Mouse (Mus musculus): Measurements from ENCODE around the gene Oas1h.
"Not testable (repeated sequence)": the region's sequence is repeated elsewhere in the genome, so short reads cannot be mapped to it uniquely, and the experiment has no call there.

Gene Oas1h

GRCm38 (mm10) chr5:120861121-120861520, at the start of gene Oas1h:
TSS of gene Oas1h (plus strand) at chr5:120861421.
- no peak for DNase-seq

GRCm38 (mm10) chr5:120811951-120812819, 49.0 kb upstream of the Oas1h start, which contains the start of gene Oas1c:
TSS of gene Oas1c (minus strand) at chr5:120812514.
- peak; percentile 74 for DNase-seq

DNA sequence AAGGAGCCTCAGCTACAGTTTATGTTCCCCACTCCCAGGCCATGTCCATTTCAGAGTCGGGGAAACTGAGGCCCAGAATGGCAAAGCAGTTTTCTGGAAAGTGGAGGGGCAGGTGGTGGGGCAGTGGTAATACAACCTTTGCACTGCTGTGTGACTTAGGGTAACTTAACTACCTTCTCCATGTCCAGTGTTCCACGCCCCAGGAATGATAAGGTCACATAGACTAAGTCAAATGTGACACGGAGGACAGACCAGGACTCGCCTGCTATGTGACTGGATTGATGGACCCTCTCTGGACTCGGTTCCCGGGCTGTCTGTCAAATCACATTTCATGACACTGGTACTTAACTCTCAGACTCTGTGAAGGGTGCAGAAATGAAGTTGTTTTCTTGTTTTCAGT, 48.2 kb upstream of the Oas1h start:
- DNase-seq: no peak

- no peak for DNase-seq
These were observed 45.3 kb upstream of the Oas1h start for GRCm38 (mm10) chr5:120815949-120816348.

DNA sequence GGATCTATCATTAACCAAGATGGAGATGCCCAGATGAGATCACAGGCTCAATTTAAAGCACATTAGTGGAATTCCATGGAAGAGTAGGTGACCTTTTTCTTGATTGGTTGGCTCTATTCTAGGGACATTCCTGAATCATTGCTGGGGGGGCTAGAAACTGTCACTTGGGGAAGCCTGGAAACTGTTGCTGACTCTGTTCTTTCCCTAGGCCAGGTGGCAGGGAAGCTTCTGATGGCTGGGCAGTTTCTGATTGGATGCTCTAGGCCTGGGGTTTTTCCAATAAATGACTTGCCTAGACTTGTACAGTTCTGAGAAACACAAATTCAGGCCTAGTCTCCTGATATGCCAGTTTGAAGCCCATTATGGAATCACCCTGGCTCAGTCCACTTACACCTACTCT, 42.2 kb upstream of the Oas1h start:
- no peak for DNase-seq

DNA sequence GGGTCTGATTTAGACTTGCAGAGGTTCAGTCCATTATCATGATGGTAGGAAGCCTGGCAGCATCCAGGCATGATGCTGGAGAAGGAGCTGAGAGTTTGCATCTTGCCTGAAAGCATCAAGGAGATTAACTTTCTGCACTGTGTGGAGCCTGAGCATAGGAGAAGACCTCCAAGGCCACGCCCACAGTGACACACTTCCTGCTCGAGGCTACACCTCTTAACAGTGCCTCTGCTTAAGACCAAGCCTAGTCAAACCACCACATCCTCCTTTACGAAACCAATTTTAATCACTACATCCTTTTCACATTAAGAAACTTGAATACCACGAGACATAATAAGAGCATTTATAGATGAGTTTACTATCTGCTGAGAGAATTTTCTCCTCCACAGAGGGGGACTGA, 30.2 kb upstream of the Oas1h start:
- DNase-seq: no peak

- DNase-seq: no peak
These were observed 27.6 kb upstream of the Oas1h start for GRCm38 (mm10) chr5:120833335-120834280.

- DNase-seq: no peak
These were observed 24.3 kb upstream of the Oas1h start for GRCm38 (mm10) chr5:120836731-120837585.

GRCm38 (mm10) chr5:120844713-120845112, 16.5 kb upstream of the Oas1h start:
- DNase-seq: no peak

DNA sequence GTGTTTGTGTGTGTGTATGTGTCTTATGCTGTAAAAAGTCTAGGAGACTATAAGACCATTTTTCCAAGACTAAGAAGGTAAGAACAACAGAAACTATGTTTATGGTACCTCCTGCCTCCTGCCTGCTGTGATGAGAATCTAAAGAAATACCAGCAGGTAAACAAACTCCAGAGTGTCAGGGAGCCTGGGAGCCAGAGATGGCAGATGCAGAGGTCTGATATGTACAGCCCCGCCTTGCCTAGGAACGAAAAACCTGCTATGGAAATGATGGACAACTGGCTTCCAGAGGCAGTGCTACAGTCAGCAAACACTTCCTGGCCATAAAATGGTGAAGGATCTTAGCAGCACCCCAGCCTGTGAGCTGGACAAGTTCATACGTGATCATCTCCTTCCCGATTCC, 14.2 kb upstream of the Oas1h start, which contains the start of gene Oas1f:
Gene Oas1f (plus strand): TSS at position 301 of the 400 bp plus-strand sequence.
- DNase-seq: no peak

GRCm38 (mm10) chr5:120849601-120850136, 11.6 kb upstream of the Oas1h start:
- DNase-seq: no peak

- DNase-seq: peak; percentile 23
These were observed 2.0 kb upstream of the Oas1h start for GRCm38 (mm10) chr5:120859241-120859640.

GRCm38 (mm10) chr5:120865336-120865860, 4.2 kb downstream of the Oas1h start:
- DNase-seq: no peak

DNA sequence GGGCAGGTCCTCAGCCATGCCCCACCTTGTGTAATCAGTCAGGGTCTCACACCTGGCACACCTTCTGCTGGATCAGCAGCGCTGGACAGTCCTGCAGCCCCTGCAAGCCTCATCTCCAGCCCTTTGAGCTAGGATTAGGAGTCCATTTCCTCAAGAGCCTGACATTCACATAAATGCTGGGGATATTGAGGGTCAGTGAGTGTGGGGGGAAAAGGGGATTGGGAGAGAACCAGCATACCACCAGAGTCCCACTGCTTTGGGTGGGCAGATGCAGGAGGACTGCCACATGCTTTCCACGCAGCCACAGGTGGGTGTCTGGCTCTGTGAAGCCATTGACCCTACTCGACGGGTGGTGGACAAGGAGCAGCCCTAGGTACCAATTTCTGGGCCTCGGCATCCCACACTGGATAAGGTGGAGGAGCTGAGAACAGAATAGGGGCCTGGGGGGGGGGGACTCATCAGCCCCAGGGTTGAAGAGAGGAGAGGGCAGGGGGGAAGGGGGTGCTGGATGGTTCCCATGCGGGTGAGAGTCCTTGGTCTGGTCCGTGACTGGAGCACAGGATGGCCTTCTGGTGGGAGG, 8.3 kb downstream of the Oas1h start:
- DNase-seq: no peak

DNA sequence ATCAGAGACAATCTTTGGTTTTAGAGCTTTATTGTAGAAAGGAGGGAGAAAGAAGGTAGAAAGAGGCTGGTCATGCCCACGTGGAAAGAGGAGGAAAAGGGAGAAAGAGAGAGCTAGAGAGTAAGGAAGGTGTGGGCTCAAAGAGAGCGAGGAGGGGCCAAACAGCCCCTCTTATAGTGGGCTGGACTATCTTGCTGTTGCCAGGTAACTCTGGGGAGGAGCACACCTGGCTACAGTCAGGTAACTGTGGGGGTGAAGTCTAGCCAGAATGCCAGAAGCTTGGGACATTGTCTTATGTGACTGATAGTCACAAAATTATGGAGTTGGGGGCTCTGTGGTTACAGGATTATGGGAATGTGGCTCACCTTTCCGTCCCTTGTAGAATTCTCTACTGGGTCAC, 8.9 kb downstream of the Oas1h start:
- DNase-seq: no peak

DNA sequence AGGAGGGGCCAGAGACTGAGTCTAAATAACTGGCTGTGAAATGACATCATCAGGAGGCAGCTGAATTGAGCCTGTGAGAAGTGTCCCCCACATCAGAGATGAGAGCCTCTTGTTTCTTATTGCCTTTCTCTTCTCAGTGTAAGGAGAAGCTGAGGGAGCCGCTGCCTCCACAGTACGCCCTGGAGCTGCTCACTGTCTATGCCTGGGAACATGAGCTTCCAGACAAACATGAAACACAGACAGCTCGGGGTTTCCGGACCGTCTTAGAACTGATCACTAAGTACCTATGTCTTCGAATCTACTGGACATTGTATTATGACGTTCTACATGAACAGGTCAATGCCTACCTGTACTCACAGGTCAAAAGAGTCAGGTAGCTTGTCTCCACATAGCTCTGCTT, 9.6 kb downstream of the Oas1h start:
- no peak for DNase-seq

DNA sequence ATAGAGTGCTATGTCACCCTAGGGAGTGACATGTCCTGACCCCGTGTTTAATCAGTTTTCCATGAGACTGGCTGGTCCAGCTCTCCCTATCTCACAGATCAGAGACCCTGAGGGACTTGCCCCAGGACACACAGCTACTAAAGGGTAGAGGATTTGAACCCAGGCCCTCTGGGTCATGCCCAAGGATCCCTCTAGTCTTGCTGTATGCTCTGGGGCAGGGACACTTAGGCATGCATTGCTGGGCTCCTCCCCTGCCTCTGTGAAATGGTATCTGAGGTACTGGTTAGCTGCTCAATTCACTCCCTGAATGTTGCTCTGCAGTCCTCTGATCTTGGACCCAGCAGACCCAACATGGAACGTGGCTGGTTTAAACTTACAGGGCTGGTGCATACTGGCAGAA, 10.2 kb downstream of the Oas1h start:
- DNase-seq: no peak

- not testable (repeated sequence) for DNase-seq
These were observed 15.6 kb downstream of the Oas1h start for GRCm38 (mm10) chr5:120876839-120877238.

DNA sequence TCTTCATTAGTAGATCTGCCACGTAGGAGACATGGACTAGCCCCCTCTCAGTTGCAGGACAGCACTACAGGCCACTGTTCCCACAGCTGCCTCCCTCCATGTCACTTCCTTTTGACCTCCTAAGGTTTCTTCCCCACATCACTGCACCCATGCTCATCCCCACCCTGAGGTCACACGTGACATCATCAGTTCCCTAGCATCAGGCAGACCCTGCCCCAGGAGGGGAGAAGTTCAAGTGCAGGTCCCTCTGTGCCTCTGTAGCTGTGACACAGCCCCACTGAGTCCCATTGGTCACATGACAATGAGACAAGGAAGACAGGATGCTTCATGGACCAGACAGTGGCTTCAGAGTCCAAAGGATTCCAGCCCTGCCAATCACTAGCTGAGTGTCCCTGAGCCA, 16.2 kb downstream of the Oas1h start:
- DNase-seq: not testable (repeated sequence)

DNA sequence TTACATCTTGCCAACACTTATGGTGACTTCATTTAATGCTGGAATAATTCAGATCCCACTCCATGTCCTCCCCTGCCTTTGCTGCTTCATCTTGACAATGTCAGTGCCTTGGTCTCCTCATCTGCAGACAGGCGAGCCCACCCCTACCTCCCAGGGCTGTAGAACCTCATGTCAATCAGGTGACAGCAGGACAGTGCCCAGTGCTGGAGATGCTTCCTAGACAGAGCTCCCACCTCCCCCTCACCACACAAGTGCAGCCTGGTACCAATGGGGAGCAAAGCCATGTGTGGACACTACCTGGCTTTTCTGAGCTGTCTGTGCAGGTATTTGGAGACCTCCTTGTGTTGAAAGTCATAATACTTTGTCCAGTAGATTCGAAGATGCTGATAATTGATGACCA, 17.6 kb downstream of the Oas1h start:
- DNase-seq: not testable (repeated sequence)

- DNase-seq: not testable (repeated sequence)
These were observed 20.5 kb downstream of the Oas1h start for GRCm38 (mm10) chr5:120881681-120882080.

DNA sequence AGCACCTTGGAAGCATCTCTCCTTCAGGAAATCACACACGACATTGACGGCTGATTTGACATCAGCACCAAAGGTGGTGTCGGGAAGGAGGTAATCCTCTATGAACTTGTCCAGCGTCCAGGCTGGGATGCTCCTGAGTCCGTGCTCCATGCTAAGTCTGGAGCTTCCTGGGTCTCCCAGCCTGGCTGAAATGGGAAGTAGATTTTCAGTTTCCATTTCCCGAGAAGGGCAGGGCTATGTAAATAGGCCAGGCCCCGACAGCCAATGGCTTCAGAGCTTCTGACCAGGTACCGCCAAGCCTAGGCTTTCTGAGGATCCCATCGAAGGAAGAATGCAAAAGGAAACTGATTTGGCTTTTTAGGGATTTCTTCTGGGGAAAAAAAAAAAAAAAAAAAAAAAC, 26.2 kb downstream of the Oas1h start, which contains the start of gene Oas1g:
Gene Oas1g (minus strand): TSS at position 201 of the 400 bp plus-strand sequence.
- DNase-seq: not testable (repeated sequence)

Data from layer of hippocampus, adult 9-11 months (tissue).